Mouse (Mus musculus) thymus, postnatal 14 days (tissue): ENCODE results near the gene Pdzd7.

Source experiments
- DNase-seq: peaks from one replicate; pipeline ENCODE4 v3.0.0; 2021

The Pdzd7 gene

DNA sequence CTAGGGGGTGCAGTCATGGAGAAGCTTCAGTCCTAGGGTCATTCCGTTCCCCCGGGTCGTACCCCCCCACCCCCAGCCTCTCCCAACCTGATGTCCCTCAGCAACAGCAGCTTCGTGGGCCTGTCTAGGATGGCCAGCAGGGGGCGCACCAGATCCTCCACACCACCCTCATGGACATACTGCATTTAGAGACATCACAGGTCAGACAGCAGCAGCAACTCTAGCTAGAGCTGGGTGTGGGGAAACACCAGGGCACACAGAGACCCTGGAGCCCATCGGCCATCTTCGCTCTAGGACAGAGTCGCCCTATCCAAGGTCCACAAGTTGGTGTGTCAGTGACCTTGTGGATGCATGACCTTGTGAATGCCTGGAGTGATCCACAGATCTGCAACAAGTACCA is 15.4 kb downstream of the Pdzd7 start:
- DNase-seq = peak; percentile 70

DNA sequence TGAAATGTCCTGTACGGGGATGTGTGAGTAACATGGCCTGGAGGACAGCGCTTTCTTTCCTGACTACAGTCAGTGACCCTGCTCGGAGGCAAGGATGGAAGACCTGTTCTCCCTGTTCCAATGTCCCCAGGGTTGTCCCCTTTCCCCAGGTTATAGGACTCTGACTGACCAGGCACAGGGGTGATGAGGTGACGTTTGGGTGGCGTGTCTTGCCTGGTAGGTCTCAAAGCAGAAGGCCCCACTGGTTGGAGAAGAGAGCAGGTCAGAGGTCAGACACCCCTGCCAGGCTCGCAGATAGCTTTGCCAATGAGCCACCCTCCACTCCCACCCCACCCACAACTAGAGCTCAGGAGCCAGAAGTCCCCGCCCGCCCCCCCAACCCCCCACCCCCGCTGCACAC is 15.9 kb downstream of the Pdzd7 start:
- no peak for DNase-seq

DNA sequence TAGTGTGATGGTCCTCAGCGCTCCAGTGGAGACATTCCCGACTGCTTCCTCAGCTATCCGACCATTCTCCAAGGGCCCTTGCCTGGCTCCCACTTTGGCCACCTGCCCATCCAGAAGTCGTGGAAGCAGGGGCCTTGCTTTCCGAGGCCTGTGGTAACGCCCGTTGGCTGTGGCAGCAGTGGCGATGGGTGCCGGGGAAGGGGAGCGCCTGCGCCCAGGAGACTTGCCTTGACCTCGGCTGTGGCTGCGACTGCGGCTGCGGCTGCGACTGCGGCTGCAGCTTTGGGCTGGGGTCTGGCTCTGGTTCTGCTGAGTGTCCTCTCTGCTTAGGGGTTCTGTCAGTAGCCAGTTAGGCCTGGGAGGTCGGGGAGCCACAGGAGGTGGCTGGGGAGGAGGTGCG is 16.8 kb downstream of the Pdzd7 start:
- DNase-seq = no peak

DNA sequence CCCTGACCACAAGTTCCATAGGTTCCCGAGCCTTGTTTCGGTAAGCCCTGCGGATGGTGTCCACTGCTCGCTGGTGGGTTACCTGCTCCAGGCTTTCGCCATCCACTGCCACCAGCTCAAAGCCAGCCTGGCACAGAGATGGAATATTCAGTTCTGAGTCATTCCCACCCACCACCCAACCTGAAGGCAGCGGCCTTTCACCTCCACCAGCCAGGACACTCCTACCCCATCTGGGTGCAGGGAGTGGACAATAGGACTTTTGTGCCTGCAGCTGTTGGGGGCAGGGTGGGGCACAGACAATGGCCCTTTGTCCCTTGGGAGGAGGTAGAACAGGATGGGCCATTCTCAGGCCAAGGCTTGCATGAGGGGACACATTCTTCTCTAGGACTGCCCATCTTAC is 17.7 kb downstream of the Pdzd7 start:
- no peak for DNase-seq

DNA sequence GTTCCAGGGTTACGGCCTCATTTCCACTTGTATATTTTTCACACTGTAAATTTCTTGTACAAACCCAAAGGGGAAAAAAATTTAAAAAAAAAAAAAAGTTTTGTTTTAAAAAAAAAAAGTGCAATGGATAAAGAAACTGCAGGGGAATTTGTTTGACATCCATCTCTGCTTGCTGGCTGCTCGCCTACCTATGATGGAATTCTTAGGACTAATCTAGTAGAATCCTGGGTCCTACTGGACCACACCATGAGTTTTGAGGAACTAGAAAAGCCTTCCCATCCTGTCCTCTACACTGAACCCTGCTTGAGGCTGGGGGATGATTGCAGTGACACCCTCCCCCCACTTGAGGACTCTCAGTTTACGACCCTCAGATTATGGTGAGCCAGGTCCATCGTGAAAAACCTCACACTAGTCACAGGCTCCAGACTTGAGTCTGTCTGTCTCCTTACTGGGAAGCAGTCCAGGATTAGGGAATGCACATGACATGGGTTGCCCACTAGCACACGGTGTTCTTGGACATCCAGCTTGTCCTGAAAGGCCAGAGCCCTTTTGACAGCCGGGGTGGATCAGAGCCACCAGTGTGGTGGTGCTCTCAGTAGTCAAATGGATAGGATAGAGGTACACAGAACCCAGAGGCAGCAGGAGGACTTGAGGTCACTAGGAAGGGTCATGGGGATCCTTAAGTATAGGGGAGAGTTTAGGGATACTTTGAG is 18.4 kb downstream of the Pdzd7 start:
- DNase-seq = no peak

DNA sequence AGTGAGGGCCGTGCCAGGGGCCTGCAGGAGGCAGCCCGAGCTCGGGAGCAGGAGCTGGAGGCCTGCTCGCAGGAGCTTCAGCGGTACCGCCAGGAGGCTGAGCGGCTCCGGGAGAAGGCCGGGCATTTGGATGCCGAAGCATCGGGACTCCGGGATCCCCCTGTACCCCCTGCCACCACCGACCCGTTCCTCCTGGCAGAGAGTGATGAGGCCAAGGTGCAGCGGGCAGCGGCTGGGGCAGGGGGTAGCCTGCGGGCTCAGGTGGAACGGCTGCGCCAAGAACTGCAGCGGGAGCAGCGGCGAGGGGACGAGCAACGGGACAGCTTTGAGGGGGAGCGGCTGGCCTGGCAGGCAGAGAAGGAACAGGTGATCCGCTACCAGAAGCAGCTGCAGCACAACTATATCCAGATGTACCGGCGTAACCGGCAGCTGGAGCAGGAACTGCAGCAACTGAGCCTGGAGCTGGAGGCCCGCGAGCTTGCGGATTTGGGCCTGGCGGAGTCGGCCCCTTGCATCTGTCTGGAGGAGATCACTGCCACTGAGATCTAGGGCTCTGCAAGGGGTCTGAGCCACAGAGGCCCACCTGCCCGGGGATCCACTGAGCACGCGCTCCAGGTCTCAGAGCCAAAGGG is 19.5 kb downstream of the Pdzd7 start:
- DNase-seq = no peak

DNA sequence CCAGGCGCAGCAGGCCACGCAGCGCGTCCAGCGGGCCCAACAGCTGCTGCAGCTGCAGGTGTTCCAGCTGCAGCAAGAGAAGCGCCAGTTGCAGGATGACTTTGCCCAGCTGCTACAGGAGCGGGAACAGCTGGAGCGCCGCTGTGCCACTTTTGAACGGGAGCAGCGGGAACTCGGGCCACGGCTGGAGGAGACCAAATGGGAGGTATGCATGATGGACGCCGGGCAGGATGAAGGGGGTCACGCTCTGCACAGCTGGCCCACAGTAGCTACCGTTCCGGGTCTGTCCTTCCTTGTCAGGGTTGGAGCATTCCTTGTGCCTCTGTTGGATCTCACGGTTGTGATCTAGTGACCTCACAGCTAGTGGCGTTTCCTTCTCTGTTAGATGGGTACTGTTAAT is 20.7 kb downstream of the Pdzd7 start:
- DNase-seq = no peak

DNA sequence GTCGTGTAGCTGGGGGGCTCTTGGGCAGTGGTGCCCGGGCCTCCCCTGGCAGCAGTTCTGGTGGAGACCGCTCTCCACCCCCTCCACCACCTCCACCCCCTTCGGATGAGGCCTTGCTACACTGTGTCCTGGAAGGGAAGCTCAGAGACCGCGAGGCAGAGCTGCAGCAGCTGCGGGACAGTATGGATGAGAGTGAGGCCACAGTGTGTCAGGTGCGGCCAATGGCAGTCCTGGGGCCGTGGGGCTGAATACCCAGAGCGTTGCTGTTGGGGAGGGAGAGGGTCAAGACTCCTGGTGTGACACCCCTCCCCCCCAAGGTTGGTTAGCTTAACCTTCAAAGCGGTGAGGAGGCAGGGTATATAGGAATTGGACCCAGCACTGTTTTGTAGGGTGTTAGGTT is 21.5 kb downstream of the Pdzd7 start:
- no peak for DNase-seq

DNA sequence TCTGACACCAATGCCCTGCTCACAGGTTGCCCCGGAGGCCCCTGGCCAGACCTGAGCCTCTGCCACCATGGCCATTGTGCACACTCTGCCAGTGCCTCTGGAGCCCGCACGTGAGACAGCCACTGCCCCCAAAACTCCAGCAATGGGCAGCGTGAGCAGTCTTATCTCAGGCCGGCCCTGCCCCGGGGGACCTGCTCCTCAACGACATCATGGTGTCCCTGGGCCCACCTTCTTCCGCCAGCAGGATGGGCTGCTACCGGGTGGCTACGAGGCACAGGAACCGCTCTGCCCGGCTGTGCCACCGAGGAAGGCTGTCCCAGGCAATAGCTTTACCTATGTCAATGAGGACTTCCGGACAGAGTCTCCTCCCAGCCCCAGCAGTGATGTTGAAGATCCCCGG is 24.2 kb downstream of the Pdzd7 start:
- no peak for DNase-seq

DNA sequence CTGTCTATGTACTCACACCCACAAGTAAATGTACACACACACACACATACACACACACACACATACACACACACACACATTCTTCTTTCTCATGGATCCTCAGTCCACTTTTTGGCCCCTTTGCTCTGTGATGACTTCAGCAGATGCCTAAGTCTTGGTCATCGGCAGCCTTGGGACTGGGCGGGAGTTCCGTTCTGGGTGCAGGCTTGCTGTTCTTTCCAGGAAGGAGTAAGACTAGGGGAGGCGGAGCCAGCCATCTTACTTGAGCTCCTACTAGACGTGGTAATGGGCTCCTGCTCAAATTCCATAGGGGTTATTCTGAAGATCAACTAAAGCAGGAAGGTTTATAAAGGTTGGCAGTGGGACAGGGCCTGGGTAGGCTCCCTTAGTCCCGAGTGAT is 25.2 kb downstream of the Pdzd7 start:
- DNase-seq = no peak

DNA sequence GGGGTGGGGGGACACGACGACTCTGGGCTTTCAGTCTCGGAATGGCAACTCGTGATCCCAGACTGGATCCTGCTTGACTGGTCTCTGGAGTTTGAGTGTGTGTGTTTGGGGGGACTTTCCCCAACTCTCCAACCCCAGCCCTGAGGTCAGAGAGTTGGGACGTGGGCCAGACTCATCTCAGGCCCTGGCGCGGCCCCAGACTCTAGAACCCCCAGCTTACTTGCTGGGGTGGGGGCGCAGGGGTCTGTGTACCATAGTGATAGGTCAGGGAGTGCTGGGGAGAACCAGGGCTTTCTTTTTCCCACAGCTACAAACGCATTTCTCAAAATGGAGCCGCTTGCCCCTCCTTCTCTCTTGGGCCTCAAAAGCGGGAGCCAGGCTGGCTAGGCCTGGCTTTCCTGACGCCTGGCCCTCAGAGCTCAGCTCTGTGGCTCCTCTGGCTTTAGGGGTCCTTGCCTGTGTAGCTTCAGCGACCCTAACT is 27.1 kb downstream of the Pdzd7 start:
- no peak for DNase-seq

DNA sequence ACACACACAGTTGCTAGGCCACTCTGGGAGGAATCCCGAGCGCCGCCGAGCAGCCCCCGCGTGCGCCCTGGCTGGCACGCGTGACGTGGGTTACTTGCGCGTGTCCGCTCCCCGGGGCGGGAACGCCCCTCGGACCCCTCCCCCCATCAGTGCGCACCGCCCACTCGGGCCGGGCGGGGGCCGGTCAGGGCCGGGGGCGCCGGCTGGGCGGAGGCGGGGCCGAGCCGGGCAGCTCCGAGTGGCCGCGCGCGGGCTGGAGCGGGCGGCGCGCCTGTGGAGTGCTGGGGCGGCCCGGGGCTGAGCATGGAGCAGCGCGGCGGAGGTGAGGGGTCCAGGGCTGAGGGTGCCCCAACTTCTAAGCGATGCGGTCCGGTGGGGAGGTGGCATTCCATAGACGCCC is 27.6 kb downstream of the Pdzd7 start:
- DNase-seq = peak; percentile 48

DNA sequence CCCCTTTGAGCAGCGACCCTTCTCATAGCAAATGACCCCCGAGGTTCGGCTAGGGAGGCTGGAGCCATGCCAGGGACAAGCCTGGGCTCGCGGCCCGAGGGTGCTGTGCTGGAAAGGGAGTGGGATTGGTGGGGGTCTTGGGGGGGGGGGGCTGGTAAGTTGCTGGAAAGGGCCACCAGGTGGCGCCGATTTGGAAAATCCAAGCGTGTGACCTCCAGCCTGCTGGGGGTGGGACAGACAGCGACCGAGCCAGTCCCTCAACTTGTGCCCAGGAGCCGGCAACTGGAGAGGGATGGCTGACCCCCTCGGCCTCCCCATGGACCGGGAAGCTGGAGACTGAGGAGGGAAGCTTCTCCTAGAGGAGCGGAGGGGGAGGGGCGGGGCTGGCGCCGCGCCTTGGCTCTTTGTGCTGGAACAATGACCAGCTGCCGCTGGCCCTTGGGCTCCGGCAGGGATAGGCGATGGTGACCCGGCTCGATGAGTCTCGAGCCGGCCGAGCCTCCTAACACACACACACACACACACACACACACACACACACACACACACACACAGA is 28.2 kb downstream of the Pdzd7 start:
- peak; percentile 44 for DNase-seq

DNA sequence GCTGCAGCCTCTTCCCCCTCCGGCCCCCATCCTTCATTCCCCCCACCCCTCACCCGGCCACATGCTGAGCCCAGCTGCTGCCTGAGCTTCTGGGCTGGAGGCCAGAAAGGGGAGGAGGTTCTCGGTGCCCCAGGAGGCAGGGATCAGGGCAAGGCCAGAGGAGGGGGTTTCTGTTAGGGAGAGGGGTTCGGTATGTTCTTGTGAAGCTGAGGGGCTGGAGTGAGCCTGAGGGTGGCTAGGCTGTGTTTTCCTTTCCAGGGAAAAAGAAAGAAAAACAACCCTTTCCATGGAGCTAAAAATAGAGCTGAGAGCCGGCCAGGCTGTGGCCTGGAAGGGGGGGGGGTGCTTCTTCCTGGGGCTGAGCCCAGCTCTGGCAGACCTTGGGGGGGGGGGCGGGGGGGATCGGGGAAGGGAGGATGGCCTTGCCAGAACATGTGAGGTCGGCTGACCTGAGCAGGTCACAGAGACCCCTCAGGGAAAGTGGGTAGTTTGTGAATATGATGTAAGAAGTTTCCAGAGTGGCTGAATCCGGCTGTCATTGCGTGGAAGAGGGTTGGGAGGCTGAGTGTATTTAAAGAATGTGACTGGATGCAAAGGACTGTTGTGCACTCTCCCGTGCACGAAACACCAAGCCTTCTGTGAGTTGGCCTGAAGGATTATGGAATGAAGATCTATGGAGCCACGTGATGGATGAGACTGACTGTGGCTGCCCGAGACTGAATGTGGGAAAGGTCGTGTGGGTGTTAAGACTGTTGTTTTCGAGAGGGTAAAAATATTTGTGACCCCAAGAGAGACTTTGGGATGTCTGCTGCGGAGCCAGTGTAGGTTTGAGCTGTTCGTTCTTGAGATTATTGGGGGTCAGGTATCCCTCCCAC is 28.9 kb downstream of the Pdzd7 start:
- no peak for DNase-seq

DNA sequence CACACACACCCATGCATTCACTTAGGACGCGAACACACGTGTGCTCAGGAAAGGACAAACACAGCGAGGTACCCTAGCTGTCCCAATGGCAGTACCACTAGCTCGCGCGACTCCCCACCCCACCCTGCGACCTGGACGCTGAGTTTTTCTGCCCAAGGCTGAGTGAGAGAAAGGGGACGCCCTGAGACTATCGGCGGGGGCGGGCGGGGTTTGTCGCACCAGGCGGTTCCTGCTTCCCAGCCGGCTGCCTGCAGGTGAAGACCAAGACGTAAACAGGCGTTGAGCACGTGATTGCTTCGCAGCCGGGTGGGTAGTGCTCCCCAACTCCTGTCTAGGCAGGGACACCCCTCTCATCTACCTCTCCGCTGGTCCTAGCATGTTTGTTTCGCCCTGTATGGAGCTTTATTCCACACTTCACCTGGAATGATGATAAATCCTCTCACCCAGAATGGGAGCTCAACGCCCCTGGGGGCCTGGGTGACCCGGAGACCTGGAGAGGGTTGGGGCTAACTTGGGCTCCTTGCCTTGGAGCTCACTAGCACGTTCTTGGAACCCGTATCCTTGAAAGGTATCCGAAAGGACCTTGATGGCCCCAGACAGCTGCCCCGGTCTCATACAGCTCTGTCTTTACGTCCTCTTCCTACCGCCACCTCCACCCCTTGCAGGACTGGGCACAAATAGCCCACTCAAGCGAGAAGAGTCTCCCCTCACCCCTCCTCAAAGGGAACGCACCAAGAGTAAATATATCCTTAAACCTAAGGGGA is 29.8 kb downstream of the Pdzd7 start:
- peak; percentile 85 for DNase-seq

DNA sequence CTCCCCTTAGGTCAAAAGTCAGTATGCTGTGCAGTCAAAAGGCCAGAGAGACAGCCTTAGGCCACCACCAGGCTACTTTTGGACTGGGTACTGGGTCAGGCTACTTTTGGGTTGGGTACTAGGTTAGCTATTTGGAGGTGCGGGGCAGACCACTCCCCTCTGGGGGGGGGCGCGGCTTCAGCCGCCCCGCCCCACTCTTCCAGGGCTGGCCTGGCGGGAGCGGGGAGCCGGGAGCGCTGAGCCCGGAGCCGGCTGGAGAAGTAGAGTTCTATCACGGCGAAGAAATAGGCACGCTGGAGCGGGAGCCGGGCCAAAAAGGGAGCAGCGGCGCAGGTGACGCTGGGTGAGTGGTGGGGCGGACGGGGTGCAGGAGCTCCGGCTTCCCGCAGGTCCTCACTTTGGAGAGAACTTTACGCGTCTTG is 30.5 kb downstream of the Pdzd7 start:
- peak; percentile 46 for DNase-seq

DNA sequence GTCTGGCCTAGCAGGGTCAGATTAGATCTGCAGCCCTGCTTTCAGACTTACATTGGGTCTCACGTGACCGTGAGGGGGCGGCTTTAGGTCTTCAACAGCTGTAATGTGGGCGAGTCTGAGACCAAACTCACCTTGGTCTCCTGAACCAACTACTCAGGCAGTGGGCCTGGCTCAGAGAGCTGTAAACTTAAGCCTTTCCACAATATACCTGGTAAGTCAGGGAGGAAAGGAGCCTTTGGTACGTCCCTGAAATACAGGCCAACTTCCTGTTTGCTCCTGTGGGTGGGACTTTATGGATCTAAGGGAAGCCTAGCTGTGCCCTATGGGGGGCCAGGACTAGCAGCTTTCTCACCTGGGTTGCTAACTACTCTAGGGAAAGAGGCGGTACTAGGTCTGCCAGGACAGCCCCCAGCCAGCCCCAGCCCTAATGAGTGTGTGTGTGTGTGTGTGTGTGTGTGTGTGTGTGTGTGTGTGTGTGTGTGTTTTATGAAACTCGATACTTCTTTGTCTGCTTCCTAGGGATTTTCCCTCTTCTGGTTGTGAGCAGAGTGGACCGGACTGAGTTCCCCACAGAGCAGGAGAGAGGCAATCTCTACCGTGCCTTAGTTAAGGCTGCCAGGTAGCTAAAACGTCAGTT is 31.1 kb downstream of the Pdzd7 start, which contains the start of gene Lzts2:
Gene Lzts2 (plus strand): TSS at position 80 of the 637 bp plus-strand sequence.
- no peak for DNase-seq

DNA sequence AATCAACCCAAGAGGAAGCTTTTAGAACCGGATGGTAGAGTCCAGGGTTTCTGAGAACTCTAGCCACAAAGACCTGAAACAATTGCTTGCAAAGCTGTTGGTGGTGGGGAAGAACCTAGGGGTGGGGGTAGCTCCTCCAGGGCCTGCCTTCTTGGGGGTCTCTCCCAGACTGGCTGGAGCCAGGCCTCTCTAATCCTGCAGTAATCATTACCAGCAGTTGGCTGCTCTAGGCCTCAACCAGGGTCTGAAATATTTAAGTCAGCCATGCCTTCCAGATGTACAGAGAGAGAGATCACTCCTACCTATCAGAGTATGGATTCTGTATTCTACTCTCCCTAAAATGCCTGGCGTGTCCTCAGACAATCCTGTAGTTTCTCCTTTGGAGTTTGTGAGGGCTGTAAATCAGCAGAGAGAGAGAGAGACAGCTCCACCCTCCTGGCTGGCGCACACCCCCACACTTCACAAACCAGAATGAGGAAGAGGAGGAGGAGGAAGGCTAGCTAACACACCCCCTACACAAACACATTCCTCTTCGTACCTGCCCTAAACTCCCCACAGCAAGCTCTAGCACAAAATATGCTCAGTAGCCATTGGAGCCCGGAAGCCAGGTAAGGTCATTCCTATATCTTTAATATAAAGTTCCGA is 31.8 kb downstream of the Pdzd7 start:
- no peak for DNase-seq

DNA sequence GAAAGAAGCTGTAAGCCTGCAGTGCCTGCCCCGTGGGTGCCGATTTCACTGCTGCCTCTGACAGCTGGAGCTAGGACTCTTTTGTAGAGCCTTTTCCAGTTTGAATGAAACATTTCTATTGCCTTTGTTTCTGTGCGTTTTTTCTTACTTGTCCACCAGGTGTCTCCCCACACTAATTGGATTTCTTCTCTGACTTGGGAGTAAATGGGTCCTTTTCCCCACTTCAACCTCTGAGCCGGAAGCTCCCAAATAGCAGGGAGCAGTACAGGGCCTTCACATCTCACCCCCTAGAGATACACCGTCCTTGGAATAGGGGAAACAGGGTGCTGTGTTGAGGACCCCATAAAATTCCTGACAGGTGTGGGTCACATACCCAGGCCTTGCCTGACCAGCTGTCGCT is 32.9 kb downstream of the Pdzd7 start:
- no peak for DNase-seq

DNA sequence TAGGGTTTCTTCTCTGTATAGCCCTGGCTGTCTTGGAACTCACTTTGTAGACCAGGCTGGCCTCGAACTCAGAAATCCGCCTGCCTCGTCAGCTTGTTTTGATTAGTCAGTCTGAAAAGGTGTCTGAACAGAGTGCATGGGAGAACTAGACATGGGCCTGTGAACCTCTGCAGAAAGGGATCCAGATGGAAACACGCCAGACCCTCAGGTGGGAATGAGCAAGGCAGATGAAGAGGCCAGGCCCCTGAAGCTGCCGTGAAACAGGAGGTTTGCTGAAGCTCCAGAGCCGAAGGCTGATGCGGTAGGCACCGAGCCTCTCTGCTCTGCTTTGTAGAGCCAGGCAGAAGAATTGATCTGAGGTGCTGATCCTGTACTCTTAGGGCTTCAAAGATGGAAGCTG is 33.3 kb downstream of the Pdzd7 start:
- no peak for DNase-seq

DNA sequence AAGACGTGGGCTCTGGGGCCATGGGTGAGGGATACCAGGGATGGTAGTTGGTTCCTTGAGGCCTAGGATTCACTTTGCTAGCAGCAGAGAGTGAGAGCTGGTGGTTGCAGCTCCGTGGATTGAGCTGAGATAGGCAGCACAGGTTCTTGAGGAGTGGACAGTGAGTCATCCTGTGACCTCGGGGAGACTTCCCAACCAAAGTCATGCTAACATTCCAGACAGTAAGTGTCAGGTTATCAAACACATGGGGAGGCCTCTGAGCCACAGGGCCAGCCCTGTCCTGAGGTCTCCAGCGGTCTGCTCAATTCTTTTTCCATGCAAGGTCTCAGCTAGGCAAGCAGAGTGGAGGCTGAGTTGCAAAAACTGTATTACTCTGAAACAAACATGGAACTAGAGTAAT is 34.9 kb downstream of the Pdzd7 start:
- no peak for DNase-seq
